Mouse (Mus musculus) gastrocnemius, postnatal 36 days (tissue): ENCODE results near the gene Cep72. TPM values are rescaled to one million over a fixed set of nuclear protein-coding genes. Genes with fewer than 3 reads are reported as not detected.
"Not testable (repeated sequence)": the region's sequence is repeated elsewhere in the genome, so short reads cannot be mapped to it uniquely, and the experiment has no call there.

ENCODE experiments used
- DNase-seq, 2 experiments: peaks; one replicate each; pipeline ENCODE4 v3.0.0; 2022
- intact Hi-C: fragments of 180-260 bp; cut with DNase I; formaldehyde crosslinking; loops from one replicate; pipeline ENCODE4 v1.15.1; 2025
- total RNA-seq, 2 experiments: library from RNA; stranded (reverse); gene quantifications; 2 replicates each; pipeline ENCODE4 v1.2.3; 2021

Cep72 gene
- total RNA-seq, 2 experiments from 2014 or later, result 0.15 to 0.66 TPM

- intact Hi-C loops, result no loop called here
Observed at GRCm38 (mm10) chr13:74034756-74035155, 27.3 kb downstream of the Cep72 start.

GRCm38 (mm10) chr13:74031133-74031532 is 31.0 kb downstream of the Cep72 start:
- no peak for DNase-seq
- intact Hi-C loops, result no loop called here

More at GRCm38 (mm10) chr13:74034756-74035155, 27.3 kb downstream of the Cep72 start:
- no peak for DNase-seq

- DNase-seq, result no peak
- intact Hi-C loops, result no loop called here
Observed at GRCm38 (mm10) chr13:74030691-74031090, 31.4 kb downstream of the Cep72 start.

GRCm38 (mm10) chr13:74029013-74029412 is 33.1 kb downstream of the Cep72 start:
- intact Hi-C loops, result loop anchor here (10.0 kb wide), 1 partner anchor 194 kb away; no protein-coding TSS in a partner anchor
- no peak for DNase-seq

GRCm38 (mm10) chr13:74028116-74028515 is 34.0 kb downstream of the Cep72 start:
- intact Hi-C loops, result loop anchor here (10.0 kb wide), 1 partner anchor 193 kb away; no protein-coding TSS in a partner anchor
- no peak for DNase-seq

- no peak for DNase-seq
- intact Hi-C loops, result loop anchor here (1.0 to 10.0 kb wide), 2 partner anchors 56 to 191 kb away; no protein-coding TSS in a partner anchor
Observed at GRCm38 (mm10) chr13:74026215-74026614, 35.9 kb downstream of the Cep72 start.

GRCm38 (mm10) chr13:74025151-74026081 is 36.7 kb downstream of the Cep72 start:
- DNase-seq, result no peak
- intact Hi-C loops, result loop anchor here (1.0 to 10.0 kb wide), 2 partner anchors 55 to 191 kb away; no protein-coding TSS in a partner anchor

GRCm38 (mm10) chr13:74019006-74019405 is 43.1 kb downstream of the Cep72 start:
- intact Hi-C loops, result not testable (repeated sequence)

GRCm38 (mm10) chr13:74017426-74017825 is 44.7 kb downstream of the Cep72 start:
- peak in 1 of 2 experiments; percentile 6 for DNase-seq
- intact Hi-C loops, result no loop called here

More at GRCm38 (mm10) chr13:74019006-74019405, 43.1 kb downstream of the Cep72 start:
- DNase-seq, result not testable (repeated sequence)

GRCm38 (mm10) chr13:74015908-74016307 is 46.2 kb downstream of the Cep72 start:
- intact Hi-C loops, result no loop called here
- DNase-seq, result no peak

- DNase-seq, result no peak
- intact Hi-C loops, result no loop called here
Observed at GRCm38 (mm10) chr13:74010678-74011077, 51.4 kb downstream of the Cep72 start.

GRCm38 (mm10) chr13:74009791-74010614 is 52.1 kb downstream of the Cep72 start:
- intact Hi-C loops, result no loop called here
- peak; percentile 39 to 48 for DNase-seq

- DNase-seq, result peak; percentile 87 to 90
- intact Hi-C loops, result no loop called here
Observed at GRCm38 (mm10) chr13:74008948-74009718, 53.0 kb downstream of the Cep72 start, which contains the start of gene Tppp. TSS of gene Tppp (plus strand) at chr13:74009407.

GRCm38 (mm10) chr13:74008216-74008615 is 53.9 kb downstream of the Cep72 start:
- DNase-seq, intact Hi-C loops: not testable (repeated sequence)

GRCm38 (mm10) chr13:74006881-74007280 is 55.2 kb downstream of the Cep72 start:
- DNase-seq, intact Hi-C loops: not testable (repeated sequence)

- DNase-seq, result no peak
- intact Hi-C loops, result no loop called here
Observed at GRCm38 (mm10) chr13:74001492-74001891, 60.6 kb downstream of the Cep72 start.

- DNase-seq, result no peak
- intact Hi-C loops, result no loop called here
Observed at GRCm38 (mm10) chr13:74000961-74001360, 61.1 kb downstream of the Cep72 start.

- no peak for DNase-seq
- intact Hi-C loops, result no loop called here
Observed at GRCm38 (mm10) chr13:74000519-74000918, 61.6 kb downstream of the Cep72 start.

GRCm38 (mm10) chr13:73996456-73996855 is 65.6 kb downstream of the Cep72 start:
- DNase-seq, result no peak
- intact Hi-C loops, result no loop called here

- intact Hi-C loops, result no loop called here
- no peak for DNase-seq
Observed at GRCm38 (mm10) chr13:73991267-73991666, 70.8 kb downstream of the Cep72 start.
